Mouse (Mus musculus) bone marrow macrophage, adult 2 months (primary cell): ENCODE results near the gene Atp5s.

ENCODE experiments used
- CTCF ChIP-seq: IDR thresholded peaks from 2 replicates; pipeline ENCODE4 v1.5.1; 2012; ENCODE audit warnings: low read depth, mild to moderate bottlenecking, low read length, moderate library complexity
- POLR2A ChIP-seq: IDR thresholded peaks from 2 replicates; pipeline ENCODE4 v1.6.1; 2012; ENCODE audit warnings: mild to moderate bottlenecking, low read depth, low read length, borderline replicate concordance

DNA sequence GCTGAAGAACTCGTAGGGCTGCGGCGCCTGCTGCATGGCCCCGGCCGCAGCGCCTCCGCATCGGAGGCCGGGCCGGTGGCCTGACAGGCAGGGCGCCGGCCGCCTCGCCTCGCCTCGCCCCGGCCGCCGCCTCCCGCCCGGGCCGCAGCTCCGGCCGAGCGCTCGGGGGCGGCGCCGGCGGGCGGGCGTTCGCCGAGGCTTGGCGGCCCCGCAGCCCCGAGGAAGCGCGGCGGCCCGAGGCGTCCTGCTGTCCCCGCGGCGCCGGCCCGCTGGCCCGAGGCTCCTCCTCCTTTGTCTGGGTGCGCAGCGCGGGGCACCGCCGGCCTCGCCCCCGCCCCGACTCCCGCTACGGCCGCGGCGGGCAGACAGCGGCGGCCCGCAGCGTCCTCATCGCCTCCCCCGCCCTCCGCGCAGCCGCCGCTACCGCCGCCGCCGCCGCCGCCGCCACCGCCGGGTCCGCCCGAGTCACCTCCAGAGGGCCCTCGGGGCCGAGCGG lies 43.1 kb upstream of the Atp5s start, which contains the start of gene Sos2:
- TF ChIP-seq CTCF (no peak), POLR2A (no peak)
